Mouse (Mus musculus) kidney, embryonic 14.5 days (tissue): ENCODE measurements around the gene Rbm14. TPM values are rescaled to one million over a fixed set of nuclear protein-coding genes. Genes with fewer than 3 reads are reported as not detected.

Experiments used
- polyA plus RNA-seq: library from polyadenylated mRNA; unstranded; fragments of >200 nt; fragmentation: Nextera tagmentation; extraction: Ambion mirVana; gene quantifications from 2 replicates; pipeline ENCODE4 v1.2.1, GENCODE M21; 2014

Rbm14 gene
- polyA plus RNA-seq, 1 experiment from 2014 or later = 102 TPM

Other genes starting within 250 kb of the Rbm14 start
- gene Lrfn4, start 196.0 kb downstream of the Rbm14 start, polyA plus RNA-seq = 12.6 and 15.4 TPM in 2 replicates
- 73.1 and 85.0 TPM in 2 replicates for gene Rce1, start 186.0 kb downstream of the Rbm14 start, polyA plus RNA-seq
- 3.4 and 5.2 TPM in 2 replicates for gene Gm960, start 113.0 kb downstream of the Rbm14 start, polyA plus RNA-seq
- gene Sptbn2, start 100.5 kb downstream of the Rbm14 start, polyA plus RNA-seq = 1.8 and 2.9 TPM in 2 replicates
- gene Rbm4b, start 55.1 kb downstream of the Rbm14 start, polyA plus RNA-seq = 69.2 and 79.8 TPM in 2 replicates
- gene Rbm4, start 17.7 kb downstream of the Rbm14 start, polyA plus RNA-seq = 64.7 and 69.6 TPM in 2 replicates
- 30.6 and 41.2 TPM in 2 replicates for gene Gm21992, start within 50 bp of the Rbm14 start, polyA plus RNA-seq
- gene Ccs, start 27.7 kb upstream of the Rbm14 start, polyA plus RNA-seq = 53.5 and 57.4 TPM in 2 replicates
- not detected in 2 replicates for gene Ccdc87, start 27.7 kb upstream of the Rbm14 start, polyA plus RNA-seq
- 36.2 and 43.6 TPM in 2 replicates for gene Ctsf, start 43.5 kb upstream of the Rbm14 start, polyA plus RNA-seq
- gene Actn3, start 66.3 kb upstream of the Rbm14 start, polyA plus RNA-seq = 12.8 and 13.8 TPM in 2 replicates
- 8.3 and 9.4 TPM in 2 replicates for gene Zdhhc24, start 67.0 kb upstream of the Rbm14 start, polyA plus RNA-seq
- 6.3 and 6.8 TPM in 2 replicates for gene Bbs1, start 95.0 kb upstream of the Rbm14 start, polyA plus RNA-seq
- gene Dpp3, start 116.7 kb upstream of the Rbm14 start, polyA plus RNA-seq = 70.1 and 87.4 TPM in 2 replicates
- 1.5 and 3.8 TPM in 2 replicates for gene Peli3, start 131.5 kb upstream of the Rbm14 start, polyA plus RNA-seq
- gene Mrpl11, start 150.5 kb upstream of the Rbm14 start, polyA plus RNA-seq = 137 and 178 TPM in 2 replicates
- gene Npas4, start 178.7 kb upstream of the Rbm14 start, polyA plus RNA-seq = not detected in 2 replicates
- gene Slc29a2, start 212.2 kb upstream of the Rbm14 start, polyA plus RNA-seq = 3.5 and 7.9 TPM in 2 replicates
- 35.7 and 44.8 TPM in 2 replicates for gene B4gat1, start 227.2 kb upstream of the Rbm14 start, polyA plus RNA-seq
- gene AC124502.3, start 227.3 kb upstream of the Rbm14 start, polyA plus RNA-seq = 1.2 and 1.5 TPM in 2 replicates
- 43.3 and 57.5 TPM in 2 replicates for gene Brms1, start 229.7 kb upstream of the Rbm14 start, polyA plus RNA-seq
- 2.5 and 4.8 TPM in 2 replicates for gene Rin1, start 238.8 kb upstream of the Rbm14 start, polyA plus RNA-seq